Mouse (Mus musculus): ENCODE results near the gene Btbd11. TPM values are rescaled to one million over a fixed set of nuclear protein-coding genes. Genes with fewer than 3 reads are reported as not detected.

Gene Btbd11
- polyA plus RNA-seq, 1 experiment from 2014 or later = 8.3 TPM

DNA sequence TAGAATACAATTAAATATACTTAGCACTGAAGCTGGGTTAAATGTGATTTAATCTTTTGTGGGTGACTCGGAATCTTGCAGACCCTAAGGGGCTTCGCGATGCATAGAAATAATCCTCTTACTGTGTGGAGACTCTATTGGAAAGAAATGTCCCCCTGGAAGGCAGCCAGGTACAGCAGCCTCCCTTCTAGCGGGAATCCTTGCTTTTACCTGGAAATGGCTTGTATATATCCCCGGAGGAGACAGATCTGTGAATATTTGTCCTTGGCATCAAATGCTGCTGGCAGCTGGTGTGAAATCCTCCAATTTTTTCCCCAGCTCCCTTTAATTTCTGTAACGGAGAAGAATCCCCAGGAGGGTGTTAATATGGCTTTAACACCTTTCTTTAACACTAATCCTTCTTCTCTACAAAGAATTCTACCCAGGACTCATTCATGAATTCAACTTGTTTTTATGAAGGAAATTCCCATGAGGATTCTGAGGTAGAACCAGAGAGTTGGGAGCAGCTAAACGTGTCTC is 146.6 kb downstream of the Btbd11 start:
- H3K36me3 ChIP-seq (ENCODE audit: control insufficient read depth, insufficient read depth, low read length) = no peaks in the 10 kb centered on the region
- H3K4me3 ChIP-seq (ENCODE audit: low read depth, low read length) = no peak overlapping the region
- no peak overlapping the region for H3K4me2 ChIP-seq (replicated peaks; ENCODE audit: low read depth, low read length)
- DNase-seq (ENCODE audit: low spot score) = no peak
- H3K4me1 ChIP-seq (replicated peaks; ENCODE audit: control insufficient read depth, insufficient read depth, low read length) = no peaks in the 10 kb centered on the region
- no peaks in the 10 kb centered on the region for H3K9me3 ChIP-seq (ENCODE audit: control insufficient read depth, low read length)
- H3K9ac ChIP-seq (ENCODE audit: low read depth, low read length) = no peak overlapping the region
- H3K27ac ChIP-seq (ENCODE audit: low read depth, low read length) = no peak overlapping the region
- no peaks in the 10 kb centered on the region for H3K27me3 ChIP-seq (ENCODE audit: control insufficient read depth, insufficient read depth, low read length)
- WGBS = 67% methylated on average over 7 of the region's 7 CpGs
- ATAC-seq (ENCODE audit: low FRiP score) = no peak

DNA sequence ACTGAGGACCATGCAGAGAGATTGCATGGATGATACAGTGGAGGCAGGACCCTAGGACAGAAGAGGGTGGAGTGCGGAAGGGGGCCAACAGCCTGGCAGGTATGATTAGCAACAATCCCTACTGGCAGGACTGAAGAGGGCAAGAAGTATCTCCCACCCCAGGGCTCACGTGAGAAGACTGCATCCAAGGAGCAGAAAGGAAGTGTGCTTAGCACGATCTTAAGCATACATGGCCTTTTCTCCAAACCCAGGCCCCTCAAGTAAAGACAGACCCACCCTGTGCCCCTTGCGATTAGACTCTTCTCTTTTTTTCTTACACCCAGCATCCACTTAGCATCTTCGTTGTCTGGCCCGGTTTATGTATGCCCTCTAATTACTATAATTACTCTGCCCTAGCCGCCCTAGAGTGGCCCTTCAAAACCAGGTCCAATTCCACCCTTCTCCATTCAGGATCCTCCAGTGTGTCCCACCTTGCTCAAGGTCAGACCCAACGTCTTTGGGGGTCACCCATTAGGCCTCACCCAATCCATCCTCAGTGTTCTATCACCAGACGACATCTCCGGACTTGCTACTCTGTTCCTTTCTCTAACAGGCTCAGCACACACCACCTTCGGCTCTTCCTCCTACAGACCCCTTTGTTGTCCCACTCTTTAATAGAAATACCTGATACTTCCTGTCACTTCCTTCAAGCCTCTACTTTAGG is 151.6 kb downstream of the Btbd11 start:
- H3K4me3 ChIP-seq (ENCODE audit: low read depth, low read length) = no peak overlapping the region
- no peak overlapping the region for H3K4me2 ChIP-seq (replicated peaks; ENCODE audit: low read depth, low read length)
- H3K27ac ChIP-seq (ENCODE audit: low read depth, low read length) = no peak overlapping the region
- ATAC-seq (ENCODE audit: low FRiP score) = no peak
- no peak overlapping the region for H3K9ac ChIP-seq (ENCODE audit: low read depth, low read length)
- DNase-seq (ENCODE audit: low spot score) = no peak
- H3K36me3 ChIP-seq (ENCODE audit: control insufficient read depth, insufficient read depth, low read length) = no peaks in the 10 kb centered on the region
- no peaks in the 10 kb centered on the region for H3K9me3 ChIP-seq (ENCODE audit: control insufficient read depth, low read length)
- 0 out of 2 replicates have a peak, but pooled peaks cover 7% of the 10 kb centered on the region for H3K4me1 ChIP-seq (replicated peaks; ENCODE audit: control insufficient read depth, insufficient read depth, low read length)
- no peaks in the 10 kb centered on the region for H3K27me3 ChIP-seq (ENCODE audit: control insufficient read depth, insufficient read depth, low read length)
- 88% methylated on average over 11 of the region's 11 CpGs for WGBS

DNA sequence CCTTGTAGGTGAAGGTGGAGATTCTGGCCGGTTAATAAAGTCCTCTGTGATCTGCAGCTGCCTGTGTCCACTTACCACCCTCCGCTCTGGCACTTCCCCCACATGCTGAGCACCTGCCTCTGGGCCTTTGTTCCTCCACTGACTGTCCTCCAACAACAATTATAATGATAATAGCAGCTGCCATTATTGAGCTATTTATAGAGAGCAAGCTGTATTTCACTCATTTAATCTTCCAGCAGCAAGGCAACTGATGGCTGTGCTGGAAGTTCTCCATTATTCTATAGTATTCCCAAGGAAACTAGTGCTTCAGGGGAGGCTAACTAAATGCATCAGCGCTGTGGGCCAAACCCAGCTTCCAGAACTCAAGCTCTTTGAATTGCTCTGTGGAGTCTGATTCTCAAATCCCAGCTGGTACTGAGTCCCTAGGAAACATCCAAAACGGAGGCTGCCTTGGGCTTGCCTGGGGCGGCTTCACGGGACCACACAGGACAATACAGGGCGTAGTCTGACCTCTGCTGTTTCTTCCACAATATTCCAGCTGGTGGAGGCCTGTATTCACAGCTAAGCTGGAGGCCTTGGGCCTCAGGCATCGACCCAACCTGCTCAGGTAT is 153.0 kb downstream of the Btbd11 start:
- Histone ChIP-seq H3K27ac (ENCODE audit: low read depth, low read length) (peak overlapping the region; percentile 2), H3K4me1 (replicated peaks; ENCODE audit: control insufficient read depth, insufficient read depth, low read length) (0 out of 2 replicates have a peak, but pooled peaks cover 7% of the 10 kb centered on the region), H3K9ac (ENCODE audit: low read depth, low read length) (no peak overlapping the region), H3K9me3 (ENCODE audit: control insufficient read depth, low read length) (no peaks in the 10 kb centered on the region), H3K4me3 (ENCODE audit: low read depth, low read length) (no peak overlapping the region), H3K36me3 (ENCODE audit: control insufficient read depth, insufficient read depth, low read length) (no peaks in the 10 kb centered on the region), H3K27me3 (ENCODE audit: control insufficient read depth, insufficient read depth, low read length) (no peaks in the 10 kb centered on the region), H3K4me2 (replicated peaks; ENCODE audit: low read depth, low read length) (no peak overlapping the region)
- 11% methylated on average over 8 of the region's 8 CpGs for WGBS
- DNase-seq (ENCODE audit: low spot score) = peak; percentile 48
- ATAC-seq (ENCODE audit: low FRiP score) = peak; percentile 63

DNA sequence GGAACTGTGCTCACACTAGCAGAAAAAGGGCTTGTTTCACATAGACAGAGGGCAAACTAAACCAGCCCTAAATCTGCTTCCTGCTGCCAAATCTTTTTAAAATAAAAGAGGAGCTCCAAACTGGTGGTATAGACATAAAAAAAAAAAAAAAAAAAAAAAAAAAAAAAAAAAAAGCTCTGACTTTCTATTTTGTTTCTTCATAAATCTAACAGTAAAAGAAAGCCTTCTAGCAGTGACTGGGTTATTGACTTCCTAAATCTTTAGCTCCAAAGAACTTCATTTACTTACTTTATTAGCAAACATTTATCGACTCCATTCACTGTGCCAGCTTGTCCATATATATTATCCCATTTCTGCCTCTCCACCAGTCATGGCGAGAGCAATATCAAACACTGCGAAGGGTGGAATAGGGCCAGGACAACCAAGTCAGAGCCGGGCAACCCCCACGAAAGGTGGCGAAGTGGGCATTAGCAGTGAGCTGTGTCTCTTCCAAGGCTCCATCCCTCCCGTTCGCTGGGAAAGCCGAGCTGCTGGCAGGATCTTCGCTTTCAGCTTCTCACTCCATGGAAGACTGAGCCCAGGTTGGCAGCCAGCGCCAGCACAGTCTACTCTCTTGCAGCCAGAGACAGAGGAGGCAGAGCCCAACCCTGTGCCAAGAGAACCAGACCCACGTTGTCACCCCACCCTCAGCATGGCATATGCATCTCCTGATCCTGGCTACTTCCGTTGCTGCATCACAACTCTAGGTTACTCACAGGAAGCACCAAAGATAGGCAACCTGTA is 153.9 kb downstream of the Btbd11 start:
- Histone ChIP-seq H3K9ac (ENCODE audit: low read depth, low read length) (no peak overlapping the region), H3K4me2 (replicated peaks; ENCODE audit: low read depth, low read length) (no peak overlapping the region), H3K27ac (ENCODE audit: low read depth, low read length) (no peak overlapping the region), H3K27me3 (ENCODE audit: control insufficient read depth, insufficient read depth, low read length) (no peaks in the 10 kb centered on the region), H3K4me1 (replicated peaks; ENCODE audit: control insufficient read depth, insufficient read depth, low read length) (0 out of 2 replicates have a peak, but pooled peaks cover 7% of the 10 kb centered on the region), H3K36me3 (ENCODE audit: control insufficient read depth, insufficient read depth, low read length) (no peaks in the 10 kb centered on the region), H3K4me3 (ENCODE audit: low read depth, low read length) (no peak overlapping the region), H3K9me3 (ENCODE audit: control insufficient read depth, low read length) (no peaks in the 10 kb centered on the region)
- DNase-seq (ENCODE audit: low spot score) (no peak), ATAC-seq (ENCODE audit: low FRiP score) (no peak)
- 90% methylated on average over 13 of the region's 13 CpGs for WGBS

DNA sequence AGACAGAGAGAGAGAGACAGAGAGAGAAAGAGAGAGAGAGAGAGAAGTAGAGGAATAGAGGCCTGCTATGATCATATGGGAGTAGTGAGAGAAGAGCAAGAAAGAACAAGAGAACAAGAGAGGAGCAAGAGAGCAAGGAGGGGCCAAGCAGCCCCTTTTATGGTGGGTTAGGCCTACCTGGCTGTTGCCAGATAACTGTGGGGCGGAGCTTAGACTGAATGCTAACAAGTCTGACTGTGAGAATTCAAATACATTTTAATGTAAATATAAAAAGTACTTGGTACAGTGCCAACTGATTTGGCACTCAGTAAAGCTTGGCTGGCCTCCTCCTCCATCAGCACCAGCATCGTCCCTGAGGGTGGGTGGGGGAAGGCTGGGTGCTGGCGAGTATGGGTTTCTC is 154.9 kb downstream of the Btbd11 start:
- ATAC-seq (ENCODE audit: low FRiP score) (no peak), DNase-seq (ENCODE audit: low spot score) (no peak)
- no peaks in the 10 kb centered on the region for H3K27me3 ChIP-seq (ENCODE audit: control insufficient read depth, insufficient read depth, low read length)
- WGBS = 91% methylated on average over 3 of the region's 3 CpGs
- no peak overlapping the region for H3K4me2 ChIP-seq (replicated peaks; ENCODE audit: low read depth, low read length)
- H3K4me3 ChIP-seq (ENCODE audit: low read depth, low read length) = no peak overlapping the region
- 0 out of 2 replicates have a peak, but pooled peaks cover 7% of the 10 kb centered on the region for H3K4me1 ChIP-seq (replicated peaks; ENCODE audit: control insufficient read depth, insufficient read depth, low read length)
- no peaks in the 10 kb centered on the region for H3K36me3 ChIP-seq (ENCODE audit: control insufficient read depth, insufficient read depth, low read length)
- no peaks in the 10 kb centered on the region for H3K9me3 ChIP-seq (ENCODE audit: control insufficient read depth, low read length)
- H3K9ac ChIP-seq (ENCODE audit: low read depth, low read length) = no peak overlapping the region
- no peak overlapping the region for H3K27ac ChIP-seq (ENCODE audit: low read depth, low read length)

DNA sequence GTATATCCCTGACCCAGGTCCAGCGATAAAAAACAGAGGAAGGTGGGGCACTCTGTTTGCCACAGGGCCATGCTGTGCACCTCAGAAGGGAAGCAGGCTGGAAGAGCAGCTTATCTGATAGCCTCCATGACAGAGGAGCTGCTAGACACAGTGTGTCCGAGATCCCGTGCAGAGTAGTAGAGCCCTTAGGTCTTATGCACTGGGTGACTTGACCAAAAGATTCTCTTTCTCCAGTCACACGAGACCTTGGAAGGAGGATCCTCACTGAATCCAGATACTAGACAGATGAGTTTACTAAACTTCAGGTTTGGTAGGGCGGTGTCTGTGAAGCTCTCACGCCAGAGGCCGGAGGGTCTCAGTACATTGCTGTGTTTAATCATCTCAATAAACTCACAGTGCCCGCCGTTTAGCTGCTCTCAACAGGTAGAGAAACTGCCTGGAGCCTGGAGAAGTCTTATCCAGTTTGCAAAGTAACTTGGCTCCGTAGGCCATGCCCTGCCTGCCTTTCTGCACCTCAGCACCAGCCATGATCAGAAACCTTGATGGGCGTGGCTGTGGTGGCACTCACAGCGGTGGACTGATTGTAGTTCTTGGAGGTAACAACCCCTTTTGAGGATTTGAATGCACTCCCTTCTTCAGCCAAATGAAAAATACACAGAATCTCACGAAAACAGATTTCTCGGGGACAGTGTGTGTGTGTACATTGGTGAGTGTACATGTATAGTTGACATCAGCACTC is 155.4 kb downstream of the Btbd11 start:
- no peaks in the 10 kb centered on the region for H3K27me3 ChIP-seq (ENCODE audit: control insufficient read depth, insufficient read depth, low read length)
- 92% methylated on average over 14 of the region's 14 CpGs for WGBS
- no peak for ATAC-seq (ENCODE audit: low FRiP score)

DNA sequence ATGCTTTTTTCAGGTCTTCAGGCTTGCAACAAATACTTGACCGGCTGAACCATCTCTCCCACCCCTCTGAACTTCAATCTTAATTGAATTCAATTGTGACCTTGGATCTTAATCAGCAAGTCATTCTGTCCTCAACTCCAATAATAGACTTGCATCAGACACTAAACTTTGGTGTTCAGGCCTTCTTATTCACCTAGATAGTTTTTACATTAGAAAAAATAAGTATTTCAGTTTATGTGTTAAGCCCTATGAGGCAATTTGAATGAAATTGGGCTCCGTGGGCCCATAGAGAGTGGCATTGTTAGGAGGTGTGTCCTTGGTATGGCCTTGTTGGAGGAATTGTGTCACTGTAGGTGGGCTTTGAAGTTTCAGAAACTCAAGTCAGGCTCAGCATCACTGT is 156.7 kb downstream of the Btbd11 start:
- 83% methylated on average over 2 of the region's 2 CpGs for WGBS
- H3K27ac ChIP-seq (ENCODE audit: low read depth, low read length) = no peak overlapping the region
- ATAC-seq (ENCODE audit: low FRiP score) = no peak

More for the DNA sequence above, 155.4 kb downstream of the Btbd11 start:
- H3K4me1 ChIP-seq (replicated peaks; ENCODE audit: control insufficient read depth, insufficient read depth, low read length) = 0 out of 2 replicates have a peak, but pooled peaks cover 7% of the 10 kb centered on the region
- H3K9me3 ChIP-seq (ENCODE audit: control insufficient read depth, low read length) = no peaks in the 10 kb centered on the region
- H3K27ac ChIP-seq (ENCODE audit: low read depth, low read length) = no peak overlapping the region
- no peak overlapping the region for H3K9ac ChIP-seq (ENCODE audit: low read depth, low read length)
- H3K4me3 ChIP-seq (ENCODE audit: low read depth, low read length) = no peak overlapping the region
- H3K36me3 ChIP-seq (ENCODE audit: control insufficient read depth, insufficient read depth, low read length) = no peaks in the 10 kb centered on the region
- no peak overlapping the region for H3K4me2 ChIP-seq (replicated peaks; ENCODE audit: low read depth, low read length)
- no peak for DNase-seq (ENCODE audit: low spot score)

DNA sequence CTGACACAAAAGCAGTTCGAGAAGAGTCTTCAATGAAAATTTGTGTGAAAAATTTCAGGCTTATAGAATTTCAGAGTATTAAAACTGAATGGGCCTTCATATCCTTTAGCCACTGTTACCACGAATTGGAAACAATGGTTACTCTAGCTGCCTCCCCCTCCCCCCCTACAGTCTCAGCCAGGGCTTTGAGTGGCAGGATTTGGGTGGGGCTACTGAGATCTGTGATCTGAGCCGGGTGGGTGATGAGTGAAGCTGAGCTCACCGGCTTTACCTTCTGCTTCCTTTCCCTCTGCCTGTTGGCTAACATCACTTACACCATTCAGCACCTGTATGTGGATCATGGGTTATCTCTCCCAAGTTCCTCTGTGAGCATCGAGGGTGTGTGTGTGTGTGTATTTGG is 158.4 kb downstream of the Btbd11 start:
- Histone ChIP-seq H3K36me3 (ENCODE audit: control insufficient read depth, insufficient read depth, low read length) (no peaks in the 10 kb centered on the region), H3K9ac (ENCODE audit: low read depth, low read length) (no peak overlapping the region), H3K4me3 (ENCODE audit: low read depth, low read length) (no peak overlapping the region), H3K4me1 (replicated peaks; ENCODE audit: control insufficient read depth, insufficient read depth, low read length) (no peaks in the 10 kb centered on the region), H3K27me3 (ENCODE audit: control insufficient read depth, insufficient read depth, low read length) (no peaks in the 10 kb centered on the region), H3K27ac (ENCODE audit: low read depth, low read length) (no peak overlapping the region), H3K4me2 (replicated peaks; ENCODE audit: low read depth, low read length) (no peak overlapping the region), H3K9me3 (ENCODE audit: control insufficient read depth, low read length) (no peaks in the 10 kb centered on the region)
- no peak for ATAC-seq (ENCODE audit: low FRiP score)
- no peak for DNase-seq (ENCODE audit: low spot score)
- WGBS = 54% methylated on average over 5 of the region's 5 CpGs

More for the DNA sequence above, 156.7 kb downstream of the Btbd11 start:
- Histone ChIP-seq H3K9ac (ENCODE audit: low read depth, low read length) (no peak overlapping the region), H3K4me2 (replicated peaks; ENCODE audit: low read depth, low read length) (no peak overlapping the region), H3K4me1 (replicated peaks; ENCODE audit: control insufficient read depth, insufficient read depth, low read length) (0 out of 2 replicates have a peak, but pooled peaks cover 7% of the 10 kb centered on the region), H3K36me3 (ENCODE audit: control insufficient read depth, insufficient read depth, low read length) (no peaks in the 10 kb centered on the region), H3K27me3 (ENCODE audit: control insufficient read depth, insufficient read depth, low read length) (no peaks in the 10 kb centered on the region), H3K4me3 (ENCODE audit: low read depth, low read length) (no peak overlapping the region), H3K9me3 (ENCODE audit: control insufficient read depth, low read length) (no peaks in the 10 kb centered on the region)
- no peak for DNase-seq (ENCODE audit: low spot score)

Measured in hindbrain, embryonic 11.5 days (tissue).